Mouse (Mus musculus): ENCODE measurements around the gene Adgrd1.

The Adgrd1 gene

GRCm38 (mm10) chr5:129155902-129156311 is 59.4 kb downstream of the Adgrd1 start:
- DNase-seq (ENCODE audit: low read depth, low spot score) = no peak

- DNase-seq (ENCODE audit: low read depth, low spot score) = no peak
Observed at GRCm38 (mm10) chr5:129161372-129162051, 65.0 kb downstream of the Adgrd1 start.

GRCm38 (mm10) chr5:129163416-129163815 is 66.9 kb downstream of the Adgrd1 start:
- no peak for DNase-seq (ENCODE audit: low read depth, low spot score)

GRCm38 (mm10) chr5:129164091-129164490 is 67.5 kb downstream of the Adgrd1 start:
- no peak for DNase-seq (ENCODE audit: low read depth, low spot score)

DNA sequence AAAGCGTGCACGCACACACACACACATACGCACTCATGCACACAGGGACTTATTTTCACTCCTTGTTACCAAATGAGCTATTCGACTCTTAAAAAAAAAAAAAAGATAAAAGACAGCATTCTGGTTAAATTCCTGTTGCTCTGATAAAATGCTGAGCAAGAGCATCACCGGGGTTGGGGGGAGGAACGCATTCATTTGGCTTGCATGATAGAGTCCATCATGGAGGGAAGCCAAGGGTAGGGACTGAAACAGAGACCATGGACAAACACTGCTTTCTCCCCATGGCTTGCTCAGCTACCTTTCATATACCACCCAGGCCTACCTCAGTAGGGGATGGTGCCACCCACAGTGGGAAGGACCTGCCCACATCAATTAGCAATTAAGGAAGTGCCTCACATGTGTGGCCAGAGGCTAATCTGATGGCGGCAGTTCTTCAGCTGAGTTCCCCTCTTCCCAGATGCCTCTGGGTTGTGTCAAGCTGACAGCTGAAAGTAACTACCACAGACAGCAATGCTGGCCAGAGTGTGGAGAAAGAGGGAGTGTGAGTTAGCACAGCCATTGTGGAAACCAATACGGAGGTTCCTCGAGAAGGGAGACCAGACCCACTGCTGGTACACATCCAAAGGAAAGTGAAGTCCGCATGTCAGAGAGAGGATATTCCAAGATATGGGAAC is 68.5 kb downstream of the Adgrd1 start:
- DNase-seq (ENCODE audit: low read depth, low spot score) = no peak

GRCm38 (mm10) chr5:129165595-129165994 is 69.0 kb downstream of the Adgrd1 start:
- DNase-seq (ENCODE audit: low read depth, low spot score) = no peak

DNA sequence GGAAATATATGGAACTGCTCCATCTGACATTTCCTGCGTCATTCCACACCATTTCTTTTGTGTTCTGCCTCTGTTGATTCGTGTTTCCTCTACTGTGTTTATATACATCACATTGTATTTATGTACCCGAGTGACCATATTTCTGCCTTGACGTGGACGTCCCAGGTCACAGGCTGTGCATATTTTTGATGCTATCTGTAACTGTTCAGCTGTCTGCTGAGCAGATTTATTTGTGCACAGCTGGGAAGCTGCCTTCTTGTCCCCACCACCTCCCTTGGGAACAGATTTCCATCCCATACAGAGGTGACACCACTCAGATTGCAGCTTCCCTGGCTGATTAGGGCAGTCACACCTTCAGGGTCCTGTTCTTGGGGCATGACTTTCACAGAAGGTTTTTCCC is 72.5 kb downstream of the Adgrd1 start:
- no peak for DNase-seq (ENCODE audit: low read depth, low spot score)

GRCm38 (mm10) chr5:129169567-129169966 is 73.0 kb downstream of the Adgrd1 start:
- no peak for DNase-seq (ENCODE audit: low read depth, low spot score)

DNA sequence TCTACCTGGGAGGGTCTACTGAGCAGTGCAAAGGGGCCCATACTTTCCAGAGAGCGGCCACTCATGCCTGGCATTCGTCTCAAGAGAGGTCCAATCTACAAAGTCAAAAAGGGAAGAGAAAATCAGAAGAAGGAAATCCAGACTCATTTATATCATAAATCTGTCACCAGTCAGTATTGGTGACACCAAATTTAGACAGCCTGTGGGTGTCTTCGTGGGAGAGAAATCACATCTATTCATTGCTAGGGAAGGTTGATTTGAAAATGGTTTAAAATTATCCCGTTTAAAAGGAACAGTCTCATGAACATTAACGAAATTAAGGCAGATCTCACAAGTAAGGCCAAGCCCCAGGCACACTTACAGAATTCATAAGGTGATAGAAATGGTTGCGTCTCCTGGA is 76.0 kb downstream of the Adgrd1 start:
- peak; percentile 72 for DNase-seq (ENCODE audit: low read depth, low spot score)

DNA sequence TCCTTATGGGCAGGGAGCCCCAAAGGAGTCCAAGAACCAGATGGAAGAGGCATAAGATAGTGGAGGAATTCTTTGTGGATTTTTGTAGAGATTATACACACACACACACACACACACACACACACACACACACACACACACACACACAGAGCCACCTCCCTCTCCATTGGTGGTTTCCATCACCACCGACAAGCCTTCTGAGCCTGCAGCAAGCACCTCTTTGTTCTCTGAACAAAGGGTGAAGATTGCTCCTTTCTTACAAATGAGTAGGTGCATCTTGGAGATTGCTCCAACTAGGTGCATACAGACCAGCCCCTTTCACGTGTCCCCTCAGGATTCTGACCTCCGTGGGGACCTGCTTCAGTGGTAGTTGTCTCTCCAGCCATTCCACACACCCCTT is 79.4 kb downstream of the Adgrd1 start:
- DNase-seq (ENCODE audit: low read depth, low spot score) = no peak

- peak; percentile 55 for DNase-seq (ENCODE audit: low read depth, low spot score)
Observed at GRCm38 (mm10) chr5:129177697-129178511, 81.4 kb downstream of the Adgrd1 start.

DNA sequence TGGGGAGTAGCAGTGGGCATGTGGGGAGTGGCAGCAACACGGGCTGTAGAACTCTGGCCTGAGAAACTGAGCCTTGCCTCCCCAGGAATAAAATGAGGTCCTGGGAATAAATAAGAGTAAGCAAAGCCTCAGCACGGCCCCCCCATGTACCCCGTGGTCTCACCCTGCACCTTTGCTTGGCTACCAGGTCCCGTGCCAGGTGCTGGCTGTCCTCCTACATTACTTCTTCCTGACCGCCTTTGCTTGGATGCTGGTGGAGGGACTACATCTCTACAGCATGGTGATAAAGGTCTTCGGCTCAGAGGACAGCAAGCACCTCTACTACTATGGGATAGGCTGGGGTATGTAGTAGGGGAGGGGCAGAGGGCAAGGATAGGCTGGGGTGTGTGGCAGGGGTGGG is 82.8 kb downstream of the Adgrd1 start:
- no peak for DNase-seq (ENCODE audit: low read depth, low spot score)

DNA sequence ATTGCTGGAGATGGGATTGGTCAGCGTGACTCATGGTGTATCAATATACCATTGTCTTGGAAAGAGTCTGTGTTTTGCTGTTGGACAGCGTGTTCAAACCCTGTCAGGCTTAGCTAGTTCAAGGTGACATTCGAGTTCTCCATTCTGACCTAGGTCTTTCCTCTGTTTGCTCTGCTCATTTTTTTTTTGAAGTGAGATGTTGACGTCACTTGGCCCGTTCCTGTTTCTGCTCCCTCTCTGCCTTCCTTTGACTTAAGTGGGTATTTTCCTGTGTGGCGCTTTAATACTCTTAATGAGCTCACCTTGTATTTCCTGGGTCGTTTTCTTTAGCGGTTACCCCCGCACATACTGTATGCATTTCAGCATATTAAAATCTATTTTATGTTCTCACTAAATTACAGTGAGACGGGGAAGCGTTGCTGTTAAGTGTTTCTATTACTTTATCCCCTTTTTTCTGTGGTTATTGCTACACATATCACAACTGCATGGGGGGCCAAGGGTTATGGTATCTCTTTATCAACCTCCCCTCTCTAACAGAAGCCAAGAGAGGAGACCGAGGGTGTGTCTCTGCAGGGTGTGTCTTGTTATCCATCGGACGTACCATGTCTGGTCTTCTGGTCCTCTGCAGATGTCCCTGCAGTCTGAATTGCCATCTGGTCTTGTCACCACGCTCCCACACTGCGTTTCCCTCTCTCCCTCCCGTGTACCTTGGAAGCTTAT is 83.6 kb downstream of the Adgrd1 start:
- no peak for DNase-seq (ENCODE audit: low read depth, low spot score)

GRCm38 (mm10) chr5:129180715-129181228 is 84.2 kb downstream of the Adgrd1 start:
- no peak for DNase-seq (ENCODE audit: low read depth, low spot score)

DNA sequence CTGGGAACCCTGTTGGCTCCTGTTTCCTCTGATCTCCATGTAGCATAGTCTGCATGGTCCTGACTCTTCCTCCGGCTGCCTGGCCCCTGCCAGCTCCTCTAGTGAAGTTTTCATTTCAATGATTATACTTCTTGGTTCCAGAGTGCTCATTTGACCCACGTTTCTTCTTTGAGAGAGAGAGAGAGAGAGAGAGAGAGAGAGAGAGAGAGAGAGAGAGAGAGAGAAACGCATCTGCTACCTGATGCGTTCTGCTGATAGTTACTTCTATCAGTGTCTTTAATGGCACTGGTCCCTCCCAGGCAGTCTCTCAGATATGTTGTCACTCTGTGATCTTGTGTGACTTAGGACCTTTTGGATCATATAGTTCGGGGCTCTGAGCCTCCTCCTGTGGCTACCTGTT is 84.9 kb downstream of the Adgrd1 start:
- no peak for DNase-seq (ENCODE audit: low read depth, low spot score)

- peak; percentile 31 for DNase-seq (ENCODE audit: low read depth, low spot score)
Observed at GRCm38 (mm10) chr5:129182554-129182953, 86.0 kb downstream of the Adgrd1 start.

GRCm38 (mm10) chr5:129186260-129186659 is 89.7 kb downstream of the Adgrd1 start:
- DNase-seq (ENCODE audit: low read depth, low spot score) = no peak

GRCm38 (mm10) chr5:129186926-129187325 is 90.4 kb downstream of the Adgrd1 start:
- no peak for DNase-seq (ENCODE audit: low read depth, low spot score)

GRCm38 (mm10) chr5:129189071-129189470 is 92.5 kb downstream of the Adgrd1 start:
- DNase-seq (ENCODE audit: low read depth, low spot score) = no peak

- DNase-seq (ENCODE audit: low read depth, low spot score) = no peak
Observed at GRCm38 (mm10) chr5:129190077-129190476, 93.5 kb downstream of the Adgrd1 start.

GRCm38 (mm10) chr5:129196501-129196900 is 100.0 kb downstream of the Adgrd1 start:
- DNase-seq (ENCODE audit: low read depth, low spot score) = no peak

Data from telencephalon, adult 2 months (tissue).